Mouse (Mus musculus) intestine, embryonic 14.5 days (tissue): ENCODE results near the gene Btbd9. TPM values are rescaled to one million over a fixed set of nuclear protein-coding genes. Genes with fewer than 3 reads are reported as not detected.

ENCODE experiments used
- ATAC-seq: fragments of 200-750 bp; cut with Nextera tagmentation; replicated peaks from 2 replicates; pipeline ENCODE4 v1.8.0; 2017; ENCODE audit warnings: low read depth, moderate number of reproducible peaks, moderate TSS enrichment, moderate library complexity; ENCODE audit not compliant: low FRiP score, low TSS enrichment
- DNase-seq: peaks from one replicate; pipeline ENCODE4 v3.0.0-alpha.2; 2018; ENCODE audit warnings: low spot score
- H3K27ac ChIP-seq: fragments of 300-500 bp; sonication (generic); 2 replicates; pipeline ENCODE4 v1.5.1; 2014; ENCODE audit warnings: low read depth, mild to moderate bottlenecking, control low read depth
- H3K27me3 ChIP-seq: fragments of 300-500 bp; sonication (generic); replicated peaks from 2 replicates; pipeline ENCODE4 v1.6.1; 2014; ENCODE audit warnings: low read length, control low read depth; ENCODE audit not compliant: control insufficient read depth, insufficient read depth
- H3K36me3 ChIP-seq: fragments of 300-500 bp; sonication (generic); 2 replicates; pipeline ENCODE4 v1.6.1; 2014; ENCODE audit warnings: low read length, control low read depth; ENCODE audit not compliant: control insufficient read depth, insufficient read depth
- H3K4me1 ChIP-seq: fragments of 300-500 bp; sonication (generic); replicated peaks from 2 replicates; pipeline ENCODE4 v1.6.1; 2014; ENCODE audit warnings: low read length, control low read depth, mixed read lengths; ENCODE audit not compliant: control insufficient read depth, insufficient read depth
- H3K4me2 ChIP-seq: fragments of 300-500 bp; sonication (generic); 2 replicates; pipeline ENCODE4 v1.6.1; 2014; ENCODE audit warnings: low read length
- H3K4me3 ChIP-seq: fragments of 300-500 bp; sonication (generic); 2 replicates; pipeline ENCODE4 v1.5.1; 2014; ENCODE audit warnings: low read depth, low read length, control low read depth, mixed read lengths
- H3K9ac ChIP-seq: fragments of 300-500 bp; sonication (generic); 2 replicates; pipeline ENCODE4 v1.6.1; 2014; ENCODE audit warnings: mild to moderate bottlenecking, low read length
- H3K9me3 ChIP-seq: fragments of 300-500 bp; sonication (generic); 2 replicates; pipeline ENCODE4 v1.6.1; 2016; ENCODE audit warnings: low read length, control low read depth; ENCODE audit not compliant: control insufficient read depth
- WGBS: fragments of 180-500 bp; shearing (Covaris S2); extraction: QIAGEN DNeasy Blood & Tissue Kit; methylation state at CpG from one replicate; pipeline ENCODE4 v1.1.7; 2014; 5-methylcytosine and 5-hydroxymethylcytosine counted together
- polyA plus RNA-seq: library from polyadenylated mRNA; unstranded; fragments of >200 nt; fragmentation: Nextera tagmentation; extraction: Ambion mirVana; gene quantifications from 2 replicates; pipeline ENCODE4 v1.2.1, GENCODE M21; 2014

The Btbd9 gene
- polyA plus RNA-seq, 1 experiment from 2014 or later, result 53.7 TPM

DNA sequence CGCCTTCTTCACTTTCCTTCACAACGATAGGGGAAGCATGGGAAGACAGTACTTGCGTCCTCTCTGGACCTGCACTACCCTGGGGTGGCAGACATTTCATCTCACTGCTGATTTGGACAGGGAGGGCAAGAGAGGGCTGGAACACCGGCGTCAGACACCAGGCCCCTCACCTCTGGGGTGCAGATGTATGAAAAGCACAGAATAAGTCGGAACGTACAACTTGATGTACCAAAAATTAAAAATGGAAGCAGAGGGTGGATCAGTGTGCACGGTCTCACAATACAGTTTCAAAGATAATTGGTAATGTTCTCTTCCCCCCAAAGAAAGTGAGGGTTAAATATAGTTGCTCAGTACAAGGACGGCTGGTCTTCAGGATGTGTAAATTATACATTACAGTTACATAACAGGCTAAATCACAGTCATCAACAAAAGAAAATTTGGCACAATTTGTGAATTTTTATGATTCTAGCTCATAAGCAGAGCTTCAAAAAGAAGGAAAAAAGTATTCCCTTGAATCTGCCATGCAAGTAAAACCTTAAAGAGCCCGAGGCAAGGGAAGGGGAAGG, 106.7 kb downstream of the Btbd9 start:
- no peaks in the 10 kb centered on the region for H3K36me3 ChIP-seq
- H3K27ac ChIP-seq, result no peak overlapping the region
- H3K27me3 ChIP-seq, result no peaks in the 10 kb centered on the region
- H3K9me3 ChIP-seq, result no peaks in the 10 kb centered on the region
- no peak overlapping the region for H3K4me2 ChIP-seq
- no peak overlapping the region for H3K4me3 ChIP-seq
- no peak for DNase-seq
- H3K4me1 ChIP-seq, result peaks cover 30% of the 10 kb centered on the region
- 67% methylated on average over 10 of the region's 10 CpGs for WGBS
- H3K9ac ChIP-seq, result no peak overlapping the region
- no peak for ATAC-seq

DNA sequence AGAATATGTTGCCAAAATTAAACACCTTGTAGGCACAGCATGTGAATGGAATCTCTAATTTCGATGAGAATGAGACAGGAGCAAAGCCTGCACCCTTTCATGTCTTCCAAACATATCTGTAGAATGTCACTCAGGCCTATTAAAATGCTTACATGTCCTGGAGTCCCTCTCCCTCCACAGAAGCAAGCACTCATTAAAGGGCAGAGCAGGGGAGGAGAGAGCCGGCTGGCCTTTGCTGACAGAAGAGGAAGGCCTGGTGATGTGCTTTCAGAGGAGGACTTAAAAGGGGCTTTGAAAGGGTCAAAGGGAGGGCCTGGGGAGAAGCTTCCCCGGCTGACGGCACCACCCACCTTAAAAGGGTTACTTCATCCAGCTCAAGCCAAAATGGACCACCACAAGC, 107.9 kb downstream of the Btbd9 start:
- 13% methylated on average over 4 of the region's 4 CpGs for WGBS
- H3K36me3 ChIP-seq, result no peaks in the 10 kb centered on the region
- ATAC-seq, result no peak
- H3K4me3 ChIP-seq, result no peak overlapping the region
- no peak overlapping the region for H3K9ac ChIP-seq
- no peak overlapping the region for H3K27ac ChIP-seq
- no peak overlapping the region for H3K4me2 ChIP-seq
- DNase-seq, result no peak
- H3K9me3 ChIP-seq, result no peaks in the 10 kb centered on the region
- H3K27me3 ChIP-seq, result no peaks in the 10 kb centered on the region
- peaks cover 36% of the 10 kb centered on the region for H3K4me1 ChIP-seq

GRCm38 (mm10) chr17:30467566-30468213, 108.6 kb downstream of the Btbd9 start:
- H3K27ac ChIP-seq, result 0 out of 2 replicates have a peak overlapping the region, but pooled peaks have one; percentile 24
- no peak for DNase-seq
- WGBS, result 40% methylated on average over 14 of the region's 14 CpGs
- H3K4me3 ChIP-seq, result no peak overlapping the region
- no peaks in the 10 kb centered on the region for H3K27me3 ChIP-seq
- H3K36me3 ChIP-seq, result no peaks in the 10 kb centered on the region
- H3K9ac ChIP-seq, result no peak overlapping the region
- peaks cover 36% of the 10 kb centered on the region for H3K4me1 ChIP-seq
- ATAC-seq, result no peak
- peak overlapping the region; percentile 15; the same call in 1 of the 2 replicates for H3K4me2 ChIP-seq
- H3K9me3 ChIP-seq, result no peaks in the 10 kb centered on the region

- ATAC-seq (peak; percentile 64; the same call in 1 of the 2 replicates), DNase-seq (no peak)
- Histone ChIP-seq H3K36me3 (no peaks in the 10 kb centered on the region), H3K9ac (no peak overlapping the region), H3K9me3 (no peaks in the 10 kb centered on the region), H3K4me2 (no peak overlapping the region), H3K4me3 (no peak overlapping the region), H3K27me3 (no peaks in the 10 kb centered on the region), H3K27ac (no peak overlapping the region), H3K4me1 (peaks cover 24% of the 10 kb centered on the region)
- 42% methylated on average over 6 of the region's 6 CpGs for WGBS
These were observed 111.1 kb downstream of the Btbd9 start for GRCm38 (mm10) chr17:30465060-30465762.

DNA sequence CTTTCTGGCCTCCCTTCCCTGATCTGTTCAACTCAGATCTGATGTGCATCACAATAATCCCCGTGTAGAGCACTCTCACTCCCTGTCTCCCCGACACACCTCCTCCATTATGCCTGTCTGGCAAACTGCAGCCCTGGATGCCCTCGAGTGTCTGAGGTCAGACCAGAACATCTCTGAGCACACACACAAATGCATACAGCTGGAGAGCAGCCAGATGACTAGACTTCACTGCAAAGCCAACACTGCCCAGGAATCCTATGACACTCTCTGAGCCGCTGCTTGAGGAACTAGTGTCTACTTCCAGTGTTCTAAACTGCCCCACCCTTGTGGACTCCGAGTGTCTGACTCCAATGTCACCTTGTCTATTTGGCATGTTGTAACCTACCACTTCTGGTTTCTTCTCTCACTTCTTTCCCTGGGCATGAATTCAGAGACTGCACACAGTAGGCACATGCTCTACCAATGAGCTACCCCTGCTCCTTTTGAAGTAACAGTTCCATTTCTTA, 112.0 kb downstream of the Btbd9 start:
- Histone ChIP-seq H3K36me3 (no peaks in the 10 kb centered on the region), H3K27ac (no peak overlapping the region), H3K9me3 (no peaks in the 10 kb centered on the region), H3K4me3 (no peak overlapping the region), H3K9ac (no peak overlapping the region), H3K4me1 (peaks cover 24% of the 10 kb centered on the region), H3K27me3 (no peaks in the 10 kb centered on the region), H3K4me2 (no peak overlapping the region)
- no peak for DNase-seq
- ATAC-seq, result no peak
- 38% methylated on average over 5 of the region's 5 CpGs for WGBS

DNA sequence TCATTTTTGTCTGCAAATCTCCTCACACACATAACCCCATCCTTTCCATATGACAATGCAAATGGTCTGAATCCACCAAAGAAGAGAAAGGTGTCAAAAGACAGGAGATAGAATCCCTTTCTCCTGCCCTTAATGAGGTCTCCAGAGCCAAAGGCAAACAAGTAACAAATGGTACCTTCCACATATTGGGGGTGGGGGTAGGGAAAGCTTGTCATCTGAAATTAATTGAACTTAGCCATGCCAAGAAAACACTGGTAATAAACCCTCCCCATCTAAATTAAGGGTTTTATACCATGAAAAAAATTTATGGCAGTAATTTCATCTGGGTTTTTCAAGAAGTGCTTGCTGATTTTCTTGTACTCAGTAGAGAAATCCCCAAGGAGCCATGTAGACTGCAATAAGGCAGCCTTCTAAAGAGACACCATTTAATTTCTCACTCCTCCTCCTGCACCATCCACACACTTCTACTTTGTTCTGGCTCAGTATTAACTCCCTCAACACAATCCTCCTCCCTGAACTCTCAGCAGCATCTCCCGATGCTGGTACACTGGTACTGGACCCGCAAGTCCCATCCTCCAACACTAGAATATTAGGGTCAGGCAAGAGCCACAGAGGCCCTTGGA, 115.5 kb downstream of the Btbd9 start:
- Histone ChIP-seq H3K36me3 (no peaks in the 10 kb centered on the region), H3K27me3 (no peaks in the 10 kb centered on the region), H3K9ac (no peak overlapping the region), H3K27ac (no peak overlapping the region), H3K4me3 (no peak overlapping the region), H3K4me2 (no peak overlapping the region), H3K9me3 (no peaks in the 10 kb centered on the region), H3K4me1 (peaks cover 11% of the 10 kb centered on the region; the same call in 1 of the 2 replicates)
- DNase-seq (no peak), ATAC-seq (no peak)
- WGBS, result 88% methylated on average over 2 of the region's 2 CpGs

GRCm38 (mm10) chr17:30459706-30460105, 116.6 kb downstream of the Btbd9 start:
- H3K27ac ChIP-seq, result no peak overlapping the region
- no peak overlapping the region for H3K4me2 ChIP-seq
- 80% methylated on average over 5 of the region's 5 CpGs for WGBS
- H3K9me3 ChIP-seq, result no peaks in the 10 kb centered on the region
- DNase-seq (no peak), ATAC-seq (no peak)
- peaks cover 5% of the 10 kb centered on the region; the same call in 1 of the 2 replicates for H3K4me1 ChIP-seq
- H3K27me3 ChIP-seq, result no peaks in the 10 kb centered on the region
- no peak overlapping the region for H3K4me3 ChIP-seq
- no peaks in the 10 kb centered on the region for H3K36me3 ChIP-seq
- no peak overlapping the region for H3K9ac ChIP-seq

GRCm38 (mm10) chr17:30458926-30459325, 117.4 kb downstream of the Btbd9 start:
- Histone ChIP-seq H3K4me1 (peaks cover under 1% of the 10 kb centered on the region; the same call in 1 of the 2 replicates), H3K9ac (no peak overlapping the region), H3K9me3 (no peaks in the 10 kb centered on the region), H3K27ac (no peak overlapping the region), H3K4me3 (no peak overlapping the region), H3K36me3 (no peaks in the 10 kb centered on the region), H3K4me2 (no peak overlapping the region), H3K27me3 (no peaks in the 10 kb centered on the region)
- no peak for ATAC-seq
- DNase-seq, result no peak
- WGBS, result 71% methylated on average over 5 of the region's 5 CpGs
